Mouse (Mus musculus): Measurements from ENCODE around the gene Tmem176a.

GRCm38 (mm10) chr6:48803406-48804051, 37.2 kb upstream of the Tmem176a start:
- TF ChIP-seq CTCF (IDR thresholded peaks at IDR 0.05; ENCODE audit: insufficient read depth, low read depth, low read length) = no peak
- TF ChIP-seq POLR2A (IDR thresholded peaks at IDR 0.05; ENCODE audit: insufficient read depth, low read depth, low read length) = no peak
